Mouse (Mus musculus) liver, postnatal 0 days (tissue): ENCODE measurements at regions not wholly inside any gene's neighbourhood (a gene's known extent, or its start where the extent isn't known, plus 50 kb on each side); places are given as distances from the start of the nearest gene placed in this dataset.

Experiments
- CTCF ChIP-seq: sonication (generic); IDR thresholded peaks from 2 replicates; pipeline ENCODE4 v1.5.1; 2016; ENCODE audit warnings: antibody characterized with exemption, low read depth
- EP300 ChIP-seq: IDR thresholded peaks from 2 replicates; pipeline ENCODE4 v1.6.1; 2016; ENCODE audit warnings: antibody characterized with exemption, low read depth, mild to moderate bottlenecking

DNA sequence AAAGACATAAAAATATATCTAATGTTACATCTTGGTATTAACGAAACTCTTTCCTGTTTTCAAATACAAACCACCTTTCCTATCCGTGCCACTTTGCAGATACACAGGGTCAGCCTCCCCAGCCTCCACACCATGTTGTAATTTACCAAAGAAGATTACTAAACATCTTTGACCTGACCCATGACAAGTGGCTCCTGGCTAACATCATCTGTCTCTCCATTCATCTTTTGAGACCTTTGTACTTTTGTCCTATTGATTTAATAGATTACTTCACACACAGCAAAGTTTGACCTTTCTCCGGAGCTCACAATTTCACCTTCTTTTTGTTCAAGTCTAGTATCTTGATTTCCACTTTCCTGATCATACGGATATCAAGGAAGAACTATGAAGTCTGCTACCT lies 851.6 kb downstream of the Tpm3-rs7 start:
- TF ChIP-seq CTCF: no peak
- 0 out of 2 replicates have a peak, but pooled peaks have one; percentile 15 for TF ChIP-seq EP300
